Mouse (Mus musculus) stomach, postnatal 0 days (tissue): Measurements from ENCODE around the gene Prkag3.

ENCODE experiments used
- CTCF ChIP-seq: IDR thresholded peaks from 2 replicates; pipeline ENCODE4 v1.5.1; 2016; ENCODE audit warnings: antibody characterized with exemption, low read depth, mild to moderate bottlenecking, moderate library complexity
- EP300 ChIP-seq: optimal IDR thresholded peaks from 2 replicates; pipeline ENCODE3; 2016; ENCODE audit warnings: antibody characterized with exemption

DNA sequence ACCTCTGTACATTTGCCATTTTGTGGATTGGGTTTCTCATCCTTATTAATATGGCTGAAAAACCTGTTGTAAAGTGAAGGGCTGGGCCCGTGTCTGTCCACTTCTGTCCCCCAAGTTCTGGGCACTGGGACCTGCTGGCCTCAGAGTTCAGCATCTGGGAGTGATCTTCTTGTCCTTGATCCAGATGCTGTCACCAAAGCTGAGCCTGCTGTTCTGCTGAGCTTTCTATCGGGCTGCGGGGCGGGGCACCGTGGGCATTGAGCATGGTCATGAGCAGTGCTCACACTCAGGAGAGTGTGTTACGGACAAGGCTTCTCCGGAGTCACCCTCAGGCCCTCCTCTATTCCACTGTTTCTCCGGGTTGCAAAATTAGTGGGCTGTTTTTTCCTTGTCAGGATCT lies 30.9 kb downstream of the Prkag3 start:
- TF ChIP-seq CTCF (no peak), EP300 (no peak)
